Mouse (Mus musculus) small intestine, adult 2 months (tissue): ENCODE results near the gene Tmpo.

Experiments
- CTCF ChIP-seq: fragments of 200-500 bp; IDR thresholded peaks from 2 replicates; pipeline ENCODE4 v1.5.1; 2012; ENCODE audit warnings: low read depth, mild to moderate bottlenecking, control low read depth, inconsistent platforms, low read length, moderate library complexity, mixed read lengths; ENCODE audit not compliant: insufficient replicate concordance, insufficient read length; ENCODE audit errors: extremely low read depth
- POLR2A ChIP-seq: fragments of 200-500 bp; IDR thresholded peaks from 2 replicates; pipeline ENCODE4 v1.6.1; 2012; ENCODE audit warnings: low read depth, mild to moderate bottlenecking, control low read depth, inconsistent platforms, low read length, moderate library complexity

DNA sequence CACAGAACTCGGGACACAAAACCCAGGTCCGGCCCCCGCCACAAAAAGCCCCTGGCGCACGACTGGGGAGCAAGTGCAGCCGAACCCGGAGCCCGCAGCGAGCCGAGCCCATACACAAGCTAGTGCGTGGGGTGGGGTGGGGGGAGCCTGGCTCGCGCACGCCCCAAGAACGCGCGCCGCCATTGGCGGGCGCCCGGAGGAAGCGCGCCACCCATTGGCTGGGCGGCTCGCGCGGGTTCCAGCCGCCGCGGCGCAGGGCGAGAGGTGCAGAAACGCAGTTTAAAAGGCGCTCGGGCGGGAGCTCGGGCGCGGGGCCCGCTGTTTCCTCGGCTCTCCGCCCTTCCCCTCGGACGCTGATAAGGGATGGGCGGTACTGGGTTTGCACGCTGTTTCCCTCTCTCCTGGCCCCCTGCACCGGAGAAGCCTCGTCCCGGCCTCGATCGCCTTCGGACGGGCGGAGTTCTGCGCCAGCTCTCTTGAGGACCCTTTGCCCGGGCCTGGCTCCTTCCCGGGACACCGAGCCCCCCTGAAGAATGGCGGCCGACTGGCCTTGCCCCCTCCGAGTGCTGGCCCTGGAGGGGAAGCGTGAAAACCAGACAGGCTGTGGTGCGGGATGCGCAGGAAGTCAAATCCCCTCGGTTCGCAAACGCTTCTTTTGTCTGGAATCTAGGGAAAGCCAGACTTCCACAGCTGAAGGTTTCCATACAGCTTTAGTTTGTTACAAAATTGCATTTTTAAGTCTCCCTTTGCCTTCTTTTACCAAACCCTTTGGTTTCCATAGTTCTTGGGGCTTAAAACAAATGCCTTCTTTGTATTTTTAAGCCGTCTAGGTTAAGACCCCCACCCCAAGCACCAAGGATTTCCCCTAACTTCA lies 9.4 kb downstream of the Tmpo start:
- peak; percentile 88 for TF ChIP-seq POLR2A
- TF ChIP-seq CTCF = no peak
